In the genomic region with DNA sequence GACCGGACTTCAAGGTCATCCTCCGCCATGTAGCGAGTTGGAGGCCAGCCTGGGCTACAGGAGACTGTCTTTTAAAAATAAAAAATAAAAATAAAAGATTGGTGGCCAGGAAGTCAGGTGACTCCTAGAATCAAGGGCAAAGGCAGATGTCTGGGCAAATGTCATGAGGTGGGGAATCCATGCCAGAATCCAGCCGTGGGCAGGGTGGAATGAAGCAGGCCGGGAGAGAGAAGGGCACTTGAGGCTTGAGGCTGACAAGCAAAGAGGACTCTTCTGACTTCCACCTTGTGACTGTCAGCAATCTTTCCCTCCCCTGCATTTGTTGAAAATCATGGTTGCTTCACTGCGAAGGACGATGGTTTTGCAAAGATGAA, we compare ENCODE assay signal across 8 mouse cellular contexts. TPM values are rescaled to one million over a fixed set of nuclear protein-coding genes. Genes with fewer than 3 reads are reported as not detected.
DNase-seq lines count a peak whose midpoint lies in the region; ATAC-seq and TF ChIP-seq lines count a peak whose summit lies in the region.

No protein-coding gene starts in this region.

- H3K4me1 ChIP-seq in erythroblast, embryonic 14.5 days (ENCODE audit: control insufficient read depth): peaks cover 13% of the 10 kb centered on the region
- H3K4me1 ChIP-seq in thymus, adult 2 months (replicated peaks; ENCODE audit: control insufficient read depth, insufficient read depth, low read length): peaks cover 7% of the 10 kb centered on the region
- H3K4me1 ChIP-seq in limb, embryonic 15.5 days: peaks cover 10% of the 10 kb centered on the region

- peaks cover 2% of the 10 kb centered on the region; the same call in 1 of the 2 replicates for H3K27me3 ChIP-seq in erythroblast, embryonic 14.5 days (ENCODE audit: control insufficient read depth)
- no peaks in the 10 kb centered on the region for H3K27me3 ChIP-seq in thymus, adult 2 months (ENCODE audit: control insufficient read depth, insufficient read depth, low read length)
- H3K27me3 ChIP-seq in limb, embryonic 15.5 days: no peaks in the 10 kb centered on the region

- H3K9me3 ChIP-seq in erythroblast, embryonic 14.5 days (ENCODE audit: control insufficient read depth, low read length): no peaks in the 10 kb centered on the region
- H3K9me3 ChIP-seq in limb, embryonic 15.5 days: no peaks in the 10 kb centered on the region

- H3K27ac ChIP-seq in thymus, adult 2 months (ENCODE audit: control insufficient read depth, insufficient read depth, low read length): no peak overlapping the region
- no peak overlapping the region for H3K27ac ChIP-seq in limb, embryonic 15.5 days

- peak overlapping the region; percentile 90 for H3K4me3 ChIP-seq in erythroblast, embryonic 14.5 days (replicated peaks)
- H3K4me3 ChIP-seq in thymus, adult 2 months (ENCODE audit: control insufficient read depth, insufficient read depth, low read length): peak overlapping the region; percentile 97
- peak overlapping the region; percentile 77 for H3K4me3 ChIP-seq in limb, embryonic 15.5 days

- no peak for TF ChIP-seq CTCF in thymus, adult 2 months (IDR thresholded peaks at IDR 0.05; ENCODE audit: borderline replicate concordance, control insufficient read depth, extremely low read depth, insufficient read depth, low read length, poor library complexity)

- no peaks in the 10 kb centered on the region for H3K36me3 ChIP-seq in erythroblast, embryonic 14.5 days (ENCODE audit: control insufficient read depth)
- no peaks in the 10 kb centered on the region for H3K36me3 ChIP-seq in thymus, adult 2 months (ENCODE audit: control insufficient read depth, insufficient read depth, low read length)
- H3K36me3 ChIP-seq in limb, embryonic 15.5 days: 0 out of 2 replicates have a peak, but pooled peaks cover 4% of the 10 kb centered on the region

- WGBS in thymus, adult 2 months: 91% methylated on average over 7 of the region's 7 CpGs
- WGBS in limb, embryonic 15.5 days: 84% methylated on average over 7 of the region's 7 CpGs

- TF ChIP-seq POLR2A in thymus, adult 2 months (IDR thresholded peaks at IDR 0.05; ENCODE audit: control insufficient read depth, extremely low read depth, insufficient read depth, low read length, poor library complexity): no peak

- peak overlapping the region; percentile 81 for H3K4me2 ChIP-seq in limb, embryonic 15.5 days

- ATAC-seq in erythroblast, adult 5-6 weeks (replicated peaks; ENCODE audit: low FRiP score, poor library complexity, severe bottlenecking): no peak
- no peak for ATAC-seq in limb, embryonic 15.5 days (ENCODE audit: insufficient number of reproducible peaks, low FRiP score, low TSS enrichment, low read depth)
- no peak for ATAC-seq in monocyte, adult 5-6 weeks (replicated peaks; ENCODE audit: insufficient number of reproducible peaks, low FRiP score, low TSS enrichment, poor library complexity, severe bottlenecking)

- peak overlapping the region; percentile 69 for H3K9ac ChIP-seq in limb, embryonic 15.5 days

- DNase-seq in thymus, adult 2 months: no peak
- no peak for DNase-seq in thymus, postnatal 36 days
- no peak for DNase-seq in urinary bladder, postnatal 25 days (ENCODE audit: low spot score)
- no peak for DNase-seq in T-cell, adult 2 months (ENCODE audit: low spot score)

RNA-seq across cellular contexts. Expression of a gene that starts 0.7 kb away (rescaled TPM):
- 0.60 and 0.94 TPM in 2 replicates for polyA plus RNA-seq in erythroblast, embryonic 14.5 days (2012)
- total RNA-seq in erythroblast, adult 5-6 weeks (2015; ENCODE audit: low replicate concordance): 0.58 TPM in 1 of 2 replicates, not detected in the other
- 1.7 and 3.0 TPM in 2 replicates for total RNA-seq in erythroblast, adult 5-6 weeks (2017; ENCODE audit: low replicate concordance)
- polyA plus RNA-seq in thymus, adult 2 months (2012; rRNA removed): 8.7 and 11.8 TPM in 2 replicates
- 12.6 and 12.8 TPM in 2 replicates for polyA plus RNA-seq in limb, embryonic 15.5 days (2015; fragmentation: Nextera tagmentation; extraction: Ambion mirVana)
- 6.0 to 10.2 TPM (median 7.5 TPM) in 3 replicates for total RNA-seq in monocyte, adult 5-6 weeks (2017)

RNA-seq across cellular contexts. Expression of a gene that starts 10.6 kb away (rescaled TPM):
- 0.13 TPM in 1 of 2 replicates, not detected in the other for polyA plus RNA-seq in erythroblast, embryonic 14.5 days (2012)
- total RNA-seq in erythroblast, adult 5-6 weeks (2015; ENCODE audit: low replicate concordance): not detected in 2 replicates
- 0.34 and 0.42 TPM in 2 replicates for total RNA-seq in erythroblast, adult 5-6 weeks (2017; ENCODE audit: low replicate concordance)
- 4.6 and 5.8 TPM in 2 replicates for polyA plus RNA-seq in thymus, adult 2 months (2012; rRNA removed)
- polyA plus RNA-seq in limb, embryonic 15.5 days (2015; fragmentation: Nextera tagmentation; extraction: Ambion mirVana): 2.8 and 3.5 TPM in 2 replicates
- total RNA-seq in monocyte, adult 5-6 weeks (2017): 0.29 to 0.39 TPM in 2 of 3 replicates, not detected in the other

RNA-seq across cellular contexts. Expression of a gene that starts 12.7 kb away (rescaled TPM):
- polyA plus RNA-seq in erythroblast, embryonic 14.5 days (2012): not detected in 2 replicates
- total RNA-seq in erythroblast, adult 5-6 weeks (2015; ENCODE audit: low replicate concordance): not detected in 2 replicates
- total RNA-seq in erythroblast, adult 5-6 weeks (2017; ENCODE audit: low replicate concordance): not detected in 2 replicates
- 0.24 TPM in 1 of 2 replicates, not detected in the other for polyA plus RNA-seq in thymus, adult 2 months (2012; rRNA removed)
- 1.0 TPM in 1 of 2 replicates, not detected in the other for polyA plus RNA-seq in limb, embryonic 15.5 days (2015; fragmentation: Nextera tagmentation; extraction: Ambion mirVana)
- total RNA-seq in monocyte, adult 5-6 weeks (2017): not detected in 3 replicates

RNA-seq across cellular contexts. Expression of a gene that starts 23.8 kb away (rescaled TPM):
- 0.01 TPM in 1 of 2 replicates, not detected in the other for polyA plus RNA-seq in erythroblast, embryonic 14.5 days (2012)
- total RNA-seq in erythroblast, adult 5-6 weeks (2015; ENCODE audit: low replicate concordance): not detected in 2 replicates
- not detected in 2 replicates for total RNA-seq in erythroblast, adult 5-6 weeks (2017; ENCODE audit: low replicate concordance)
- 1.1 and 1.3 TPM in 2 replicates for polyA plus RNA-seq in thymus, adult 2 months (2012; rRNA removed)
- 0.35 and 0.53 TPM in 2 replicates for polyA plus RNA-seq in limb, embryonic 15.5 days (2015; fragmentation: Nextera tagmentation; extraction: Ambion mirVana)
- total RNA-seq in monocyte, adult 5-6 weeks (2017): not detected in 3 replicates

RNA-seq across cellular contexts. Expression of a gene that starts 33.6 kb away (rescaled TPM):
- polyA plus RNA-seq in erythroblast, embryonic 14.5 days (2012): 15.5 and 15.7 TPM in 2 replicates
- 6.3 and 13.2 TPM in 2 replicates for total RNA-seq in erythroblast, adult 5-6 weeks (2015; ENCODE audit: low replicate concordance)
- total RNA-seq in erythroblast, adult 5-6 weeks (2017; ENCODE audit: low replicate concordance): 6.7 and 9.4 TPM in 2 replicates
- polyA plus RNA-seq in thymus, adult 2 months (2012; rRNA removed): 100 and 102 TPM in 2 replicates
- polyA plus RNA-seq in limb, embryonic 15.5 days (2015; fragmentation: Nextera tagmentation; extraction: Ambion mirVana): 115 and 126 TPM in 2 replicates
- total RNA-seq in monocyte, adult 5-6 weeks (2017): 12.4 to 37.0 TPM (median 19.8 TPM) in 3 replicates
